In genomic region chr9:71578896-71579564, GRCm38 (mm10) we compare ENCODE assay signal across 9 mouse cellular contexts. TPM values are rescaled to one million over a fixed set of nuclear protein-coding genes. Genes with fewer than 3 reads are reported as not detected.
DNase-seq lines count a peak whose midpoint lies in the region.
"Had no signal": no experiment of that assay in that cellular context is flagged by ENCODE, and none has a peak within 500 bp of the region (broad histone marks: within the 10 kb centered on the region; RNA-seq: fewer than 3 reads in every experiment).

No protein-coding gene starts in this region.

- DNase-seq in heart, adult 11 months, result peak; percentile 93
- no peak for DNase-seq in heart, postnatal 25 days (ENCODE audit: low spot score)
- peak; percentile 6 to 18 for DNase-seq in left cerebral cortex, postnatal 25 days (ENCODE audit: low spot score in 2 of 2)
- DNase-seq in left cerebral cortex, adult 11 months (ENCODE audit: low spot score), result no peak
- DNase-seq in forelimb bud, embryonic 11.5 days (ENCODE audit: low read depth, low spot score), result peak; percentile 13
- DNase-seq in layer of hippocampus, postnatal 10 days (ENCODE audit: low spot score in 2 of 2), result peak; percentile 44 to 52
- no peak for DNase-seq in ovary, adult 18-20 months (ENCODE audit: low spot score)
- DNase-seq in embryo, embryonic 9.5 days (ENCODE audit: extremely low spot score), result no peak
- DNase-seq: cerebellum, postnatal 36 days had no signal

- intact Hi-C loops in heart, postnatal 25 days (cut with DNase I), result no loop called here
- intact Hi-C loops in left cerebral cortex, postnatal 25 days (cut with DNase I), result no loop called here

RNA-seq across cellular contexts. Expression of gene Myzap, which starts 13.1 kb away (rescaled TPM):
- total RNA-seq in heart, postnatal 25 days (2021), result 100 to 1,000 TPM; 381 to 383 TPM
- 1 to 10 TPM; 1.6 TPM for total RNA-seq in left cerebral cortex, postnatal 25 days (2021)
- total RNA-seq in layer of hippocampus, postnatal 10 days (2021), result 1 to 10 TPM; 1.3 to 2.1 TPM

Comparison
In these comparisons a context has a peak if more than half of its experiments do, and no peak if none do; other contexts are left out.
1. DNase-seq: peak in heart, adult 11 months (single experiment), left cerebral cortex, postnatal 25 days (2 of 2), forelimb bud, embryonic 11.5 days (single experiment) and layer of hippocampus, postnatal 10 days (2 of 2); none in heart, postnatal 25 days (single experiment), left cerebral cortex, adult 11 months (single experiment), ovary, adult 18-20 months (single experiment) and embryo, embryonic 9.5 days (single experiment).
2. RNA of gene Myzap, which starts 13.1 kb away (total RNA-seq): 381 to 383 TPM in heart, postnatal 25 days; 1.3 to 2.1 TPM in layer of hippocampus, postnatal 10 days and 1.6 TPM in left cerebral cortex, postnatal 25 days; every median in the first group is over 100 times any median in the second.